Comparison of ENCODE assay signal across 16 mouse cellular contexts in genomic region chr14:96871969-96872368, GRCm38 (mm10).
"Had no signal": no experiment of that assay in that cellular context is flagged by ENCODE, and none has a peak within 500 bp of the region (broad histone marks: within the 10 kb centered on the region; RNA-seq: fewer than 3 reads in every experiment).

No protein-coding gene starts in this region.

- H3K9me3 ChIP-seq: neural tube, embryonic 13.5 days; neural tube, embryonic 15.5 days; stomach, embryonic 15.5 days had no signal

- H3K9ac ChIP-seq: neural tube, embryonic 13.5 days; neural tube, embryonic 15.5 days; stomach, embryonic 15.5 days had no signal

- H3K27ac ChIP-seq: neural tube, embryonic 13.5 days; neural tube, embryonic 15.5 days; stomach, embryonic 15.5 days; stomach, postnatal 0 days had no signal

- H3K4me3 ChIP-seq: neural tube, embryonic 13.5 days; neural tube, embryonic 15.5 days; stomach, embryonic 15.5 days had no signal

- DNase-seq: retina, postnatal 1 day; right cerebral cortex, adult 18-20 months; right cerebral cortex, postnatal 14 days; right cerebral cortex, postnatal 25 days; right cerebral cortex, postnatal 4 days; spleen, adult 18-20 months; thymus, adult 18-20 months; thymus, adult 2 months; thymus, postnatal 14 days; thymus, postnatal 25 days; thymus, postnatal 36 days; thymus, postnatal 4 days had no signal

- H3K27me3 ChIP-seq: neural tube, embryonic 13.5 days; neural tube, embryonic 15.5 days; stomach, embryonic 15.5 days had no signal

- H3K4me1 ChIP-seq: neural tube, embryonic 13.5 days; neural tube, embryonic 15.5 days; stomach, embryonic 15.5 days had no signal

- H3K36me3 ChIP-seq: neural tube, embryonic 13.5 days; neural tube, embryonic 15.5 days; stomach, embryonic 15.5 days had no signal

- H3K4me2 ChIP-seq: neural tube, embryonic 13.5 days; neural tube, embryonic 15.5 days; stomach, embryonic 15.5 days had no signal
